Mouse (Mus musculus): ENCODE data around the gene Ctdnep1.

DNA sequence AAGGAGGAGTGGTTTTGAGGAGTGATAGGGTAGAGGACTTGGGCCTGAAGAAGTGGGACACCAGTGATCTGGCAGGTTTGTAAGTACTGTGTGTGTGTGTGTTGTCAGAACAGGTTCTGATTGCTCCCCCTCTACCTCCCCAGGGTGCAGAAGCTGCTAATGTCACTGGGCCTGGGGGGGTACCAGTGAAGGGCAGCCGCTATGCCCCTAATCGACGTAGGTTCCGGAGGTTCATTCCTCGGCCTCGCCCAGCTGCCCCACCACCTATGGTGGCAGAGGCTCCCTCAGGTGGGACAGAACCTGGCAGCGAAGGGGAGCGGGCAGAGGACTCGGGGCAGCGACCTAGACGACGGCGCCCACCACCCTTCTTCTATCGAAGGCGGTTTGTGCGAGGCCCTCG is 41.2 kb upstream of the Ctdnep1 start:
- TF ChIP-seq POU5F1 (IDR thresholded peaks at IDR 0.05; ENCODE audit: borderline replicate concordance, low read length) (no peak), CTCF (conservative IDR thresholded peaks at IDR 0.05; ENCODE audit: low read length) (no peak), NANOG (IDR thresholded peaks at IDR 0.05; ENCODE audit: borderline replicate concordance, low read length) (no peak)
